In genomic region chr11:94701401-94702215, GRCm38 (mm10) we compare ENCODE assay signal across 14 mouse cellular contexts. TPM values are rescaled to one million over a fixed set of nuclear protein-coding genes. Genes with fewer than 3 reads are reported as not detected.
DNase-seq lines count a peak whose midpoint lies in the region; ATAC-seq lines count a peak whose summit lies in the region.
"Had no signal": no experiment of that assay in that cellular context is flagged by ENCODE, and none has a peak within 500 bp of the region (broad histone marks: within the 10 kb centered on the region; RNA-seq: fewer than 3 reads in every experiment).

No protein-coding gene starts in this region.

- 56% methylated on average over 27 of the region's 27 CpGs for WGBS in hindbrain, embryonic 12.5 days
- WGBS in hindbrain, embryonic 11.5 days, result 63% methylated on average over 27 of the region's 27 CpGs
- WGBS in midbrain, embryonic 12.5 days, result 65% methylated on average over 27 of the region's 27 CpGs
- 71% methylated on average over 27 of the region's 27 CpGs for WGBS in midbrain, embryonic 14.5 days
- 49% methylated on average over 27 of the region's 27 CpGs for WGBS in hindbrain, embryonic 16.5 days
- WGBS in neural tube, embryonic 15.5 days, result 43% methylated on average over 27 of the region's 27 CpGs
- 64% methylated on average over 27 of the region's 27 CpGs for WGBS in forebrain, embryonic 15.5 days

- no peak overlapping the region for H3K9ac ChIP-seq in hindbrain, embryonic 12.5 days
- no peak overlapping the region for H3K9ac ChIP-seq in hindbrain, embryonic 11.5 days (ENCODE audit: low read depth, low read length)
- no peak overlapping the region for H3K9ac ChIP-seq in midbrain, embryonic 12.5 days (replicated peaks)
- no peak overlapping the region for H3K9ac ChIP-seq in midbrain, embryonic 14.5 days (replicated peaks; ENCODE audit: low read length)
- H3K9ac ChIP-seq in hindbrain, embryonic 16.5 days (ENCODE audit: low read depth, low read length), result no peak overlapping the region
- 0 out of 2 replicates have a peak overlapping the region, but pooled peaks have one; percentile 7 for H3K9ac ChIP-seq in neural tube, embryonic 15.5 days (replicated peaks)
- no peak overlapping the region for H3K9ac ChIP-seq in forebrain, embryonic 15.5 days (replicated peaks)
- H3K9ac ChIP-seq: limb, embryonic 15.5 days had no signal

- no peak overlapping the region for H3K4me3 ChIP-seq in hindbrain, embryonic 12.5 days
- no peak overlapping the region for H3K4me3 ChIP-seq in hindbrain, embryonic 11.5 days (ENCODE audit: low read depth, low read length)
- no peak overlapping the region for H3K4me3 ChIP-seq in midbrain, embryonic 12.5 days
- no peak overlapping the region for H3K4me3 ChIP-seq in midbrain, embryonic 14.5 days (replicated peaks; ENCODE audit: low read depth, low read length)
- H3K4me3 ChIP-seq in hindbrain, embryonic 16.5 days (ENCODE audit: low read length), result no peak overlapping the region
- no peak overlapping the region for H3K4me3 ChIP-seq in neural tube, embryonic 15.5 days (replicated peaks)
- H3K4me3 ChIP-seq in forebrain, embryonic 15.5 days, result no peak overlapping the region
- H3K4me3 ChIP-seq: limb, embryonic 15.5 days had no signal

- no peaks in the 10 kb centered on the region for H3K36me3 ChIP-seq in hindbrain, embryonic 12.5 days
- H3K36me3 ChIP-seq in hindbrain, embryonic 11.5 days (ENCODE audit: control insufficient read depth, insufficient read depth, low read length), result no peaks in the 10 kb centered on the region
- no peaks in the 10 kb centered on the region for H3K36me3 ChIP-seq in midbrain, embryonic 12.5 days
- H3K36me3 ChIP-seq in midbrain, embryonic 14.5 days (ENCODE audit: control insufficient read depth, insufficient read depth, low read length), result no peaks in the 10 kb centered on the region
- H3K36me3 ChIP-seq in hindbrain, embryonic 16.5 days (ENCODE audit: control insufficient read depth, insufficient read depth, low read length), result no peaks in the 10 kb centered on the region
- H3K36me3 ChIP-seq in neural tube, embryonic 15.5 days, result no peaks in the 10 kb centered on the region
- H3K36me3 ChIP-seq in forebrain, embryonic 15.5 days, result no peaks in the 10 kb centered on the region
- H3K36me3 ChIP-seq: limb, embryonic 15.5 days had no signal

- peaks cover 16% of the 10 kb centered on the region for H3K4me1 ChIP-seq in hindbrain, embryonic 12.5 days
- no peaks in the 10 kb centered on the region; the same call in 1 of the 2 replicates for H3K4me1 ChIP-seq in hindbrain, embryonic 11.5 days (replicated peaks; ENCODE audit: control insufficient read depth, insufficient read depth, low read length)
- 0 out of 2 replicates have a peak, but pooled peaks cover 10% of the 10 kb centered on the region for H3K4me1 ChIP-seq in midbrain, embryonic 12.5 days
- H3K4me1 ChIP-seq in midbrain, embryonic 14.5 days (ENCODE audit: control insufficient read depth, insufficient read depth, low read length), result no peaks in the 10 kb centered on the region
- peaks cover 4% of the 10 kb centered on the region; the same call in 1 of the 2 replicates for H3K4me1 ChIP-seq in hindbrain, embryonic 16.5 days (ENCODE audit: control insufficient read depth, insufficient read depth, low read depth, low read length)
- peaks cover 9% of the 10 kb centered on the region for H3K4me1 ChIP-seq in neural tube, embryonic 15.5 days
- 0 out of 2 replicates have a peak, but pooled peaks cover 7% of the 10 kb centered on the region for H3K4me1 ChIP-seq in forebrain, embryonic 15.5 days

- no peaks in the 10 kb centered on the region for H3K9me3 ChIP-seq in hindbrain, embryonic 12.5 days (replicated peaks)
- H3K9me3 ChIP-seq in hindbrain, embryonic 11.5 days (ENCODE audit: control insufficient read depth, low read length), result no peaks in the 10 kb centered on the region
- H3K9me3 ChIP-seq in midbrain, embryonic 12.5 days, result no peaks in the 10 kb centered on the region
- H3K9me3 ChIP-seq in midbrain, embryonic 14.5 days (ENCODE audit: control insufficient read depth, low read length), result no peaks in the 10 kb centered on the region
- no peaks in the 10 kb centered on the region for H3K9me3 ChIP-seq in hindbrain, embryonic 16.5 days (ENCODE audit: control insufficient read depth, low read length)
- H3K9me3 ChIP-seq in neural tube, embryonic 15.5 days (replicated peaks), result no peaks in the 10 kb centered on the region
- H3K9me3 ChIP-seq in forebrain, embryonic 15.5 days, result no peaks in the 10 kb centered on the region
- H3K9me3 ChIP-seq: limb, embryonic 15.5 days had no signal

- no peak for DNase-seq in hindbrain, embryonic 11.5 days (ENCODE audit: low spot score)
- DNase-seq in midbrain, embryonic 14.5 days, result no peak
- DNase-seq in Muller cell, postnatal 12 days (ENCODE audit: inconsistent ontology term), result no peak
- DNase-seq: heart, adult 18-20 months had no signal

- ATAC-seq in hindbrain, embryonic 12.5 days (ENCODE audit: low FRiP score), result no peak
- no peak for ATAC-seq in hindbrain, embryonic 11.5 days (ENCODE audit: low FRiP score)
- no peak for ATAC-seq in midbrain, embryonic 12.5 days (ENCODE audit: low FRiP score, low read depth)
- ATAC-seq in midbrain, embryonic 14.5 days (ENCODE audit: low FRiP score, low TSS enrichment), result no peak
- ATAC-seq in hindbrain, embryonic 16.5 days, result no peak
- no peak for ATAC-seq in neural tube, embryonic 15.5 days (ENCODE audit: low FRiP score)
- ATAC-seq in forebrain, embryonic 15.5 days (replicated peaks), result no peak
- ATAC-seq: CD4-positive, CD25-positive, alpha-beta regulatory T cell, adult 4 months; inflammation-experienced regulatory T-cells, adult 6 months had no signal

- no peaks in the 10 kb centered on the region for H3K27me3 ChIP-seq in hindbrain, embryonic 12.5 days
- no peaks in the 10 kb centered on the region for H3K27me3 ChIP-seq in hindbrain, embryonic 11.5 days (ENCODE audit: control insufficient read depth, insufficient read depth, low read length)
- H3K27me3 ChIP-seq in midbrain, embryonic 12.5 days, result no peaks in the 10 kb centered on the region
- no peaks in the 10 kb centered on the region for H3K27me3 ChIP-seq in midbrain, embryonic 14.5 days (ENCODE audit: control insufficient read depth, insufficient read depth, low read length)
- H3K27me3 ChIP-seq in hindbrain, embryonic 16.5 days (replicated peaks; ENCODE audit: control insufficient read depth, insufficient read depth, low read length), result no peaks in the 10 kb centered on the region
- H3K27me3 ChIP-seq in neural tube, embryonic 15.5 days (replicated peaks), result no peaks in the 10 kb centered on the region
- no peaks in the 10 kb centered on the region for H3K27me3 ChIP-seq in forebrain, embryonic 15.5 days

- H3K27ac ChIP-seq in hindbrain, embryonic 12.5 days, result no peak overlapping the region
- H3K27ac ChIP-seq in hindbrain, embryonic 11.5 days (ENCODE audit: low read depth, low read length), result no peak overlapping the region
- no peak overlapping the region for H3K27ac ChIP-seq in midbrain, embryonic 12.5 days (replicated peaks)
- no peak overlapping the region for H3K27ac ChIP-seq in midbrain, embryonic 14.5 days (replicated peaks; ENCODE audit: low read depth, low read length)
- no peak overlapping the region for H3K27ac ChIP-seq in hindbrain, embryonic 16.5 days (ENCODE audit: low read depth, low read length)
- H3K27ac ChIP-seq in neural tube, embryonic 15.5 days (replicated peaks), result no peak overlapping the region
- H3K27ac ChIP-seq in forebrain, embryonic 15.5 days (replicated peaks), result no peak overlapping the region
- H3K27ac ChIP-seq: limb, embryonic 15.5 days had no signal

- H3K4me2 ChIP-seq in hindbrain, embryonic 12.5 days (replicated peaks), result 0 out of 2 replicates have a peak overlapping the region, but pooled peaks have one; percentile 8
- no peak overlapping the region for H3K4me2 ChIP-seq in hindbrain, embryonic 11.5 days (replicated peaks; ENCODE audit: low read depth, low read length)
- H3K4me2 ChIP-seq in midbrain, embryonic 12.5 days (replicated peaks), result 0 out of 2 replicates have a peak overlapping the region, but pooled peaks have one; percentile 2
- no peak overlapping the region for H3K4me2 ChIP-seq in midbrain, embryonic 14.5 days (ENCODE audit: low read length)
- peak overlapping the region; percentile 16; the same call in 1 of the 2 replicates for H3K4me2 ChIP-seq in hindbrain, embryonic 16.5 days (ENCODE audit: low read length)
- H3K4me2 ChIP-seq in neural tube, embryonic 15.5 days, result peak overlapping the region; percentile 29
- no peak overlapping the region for H3K4me2 ChIP-seq in forebrain, embryonic 15.5 days (replicated peaks)
- H3K4me2 ChIP-seq: limb, embryonic 15.5 days had no signal

RNA-seq across cellular contexts. Expression of gene Gm11541, which starts 2.7 kb away (rescaled TPM):
- 0.12 TPM in 1 of 2 replicates, not detected in the other for polyA plus RNA-seq in hindbrain, embryonic 12.5 days (2016; fragmentation: Nextera tagmentation; extraction: Ambion mirVana)
- 0.11 and 0.12 TPM in 2 replicates for polyA plus RNA-seq in hindbrain, embryonic 11.5 days (2014; fragmentation: Nextera tagmentation; extraction: Ambion mirVana)
- not detected in 2 replicates for polyA plus RNA-seq in midbrain, embryonic 12.5 days (2016; fragmentation: Nextera tagmentation; extraction: Ambion mirVana)
- polyA plus RNA-seq in midbrain, embryonic 14.5 days (2014; fragmentation: Nextera tagmentation; extraction: Ambion mirVana), result not detected in 2 replicates
- 0.27 and 0.35 TPM in 2 replicates for polyA plus RNA-seq in hindbrain, embryonic 16.5 days (2015; fragmentation: Nextera tagmentation; extraction: Ambion mirVana)
- 0.24 TPM in 1 of 2 replicates, not detected in the other for polyA plus RNA-seq in neural tube, embryonic 15.5 days (2015; fragmentation: Nextera tagmentation; extraction: Ambion mirVana)
- polyA plus RNA-seq in forebrain, embryonic 15.5 days (2015; fragmentation: Nextera tagmentation; extraction: Ambion mirVana), result not detected in 2 replicates
- polyA plus RNA-seq: CD4-positive, CD25-positive, alpha-beta regulatory T cell, adult 4 months; forebrain, embryonic 11.5 days; inflammation-experienced regulatory T-cells, adult 6 months; urinary bladder, adult 2 months had no signal

RNA-seq across cellular contexts. Expression of gene Xylt2, which starts 24.3 kb away (rescaled TPM):
- 19.4 and 20.3 TPM in 2 replicates for polyA plus RNA-seq in hindbrain, embryonic 12.5 days (2016; fragmentation: Nextera tagmentation; extraction: Ambion mirVana)
- polyA plus RNA-seq in hindbrain, embryonic 11.5 days (2014; fragmentation: Nextera tagmentation; extraction: Ambion mirVana), result 8.9 and 9.6 TPM in 2 replicates
- 17.2 and 18.8 TPM in 2 replicates for polyA plus RNA-seq in midbrain, embryonic 12.5 days (2016; fragmentation: Nextera tagmentation; extraction: Ambion mirVana)
- polyA plus RNA-seq in midbrain, embryonic 14.5 days (2014; fragmentation: Nextera tagmentation; extraction: Ambion mirVana), result 11.0 and 13.0 TPM in 2 replicates
- polyA plus RNA-seq in hindbrain, embryonic 16.5 days (2015; fragmentation: Nextera tagmentation; extraction: Ambion mirVana), result 13.0 and 14.4 TPM in 2 replicates
- 15.4 and 16.8 TPM in 2 replicates for polyA plus RNA-seq in neural tube, embryonic 15.5 days (2015; fragmentation: Nextera tagmentation; extraction: Ambion mirVana)
- 9.3 and 11.7 TPM in 2 replicates for polyA plus RNA-seq in forebrain, embryonic 15.5 days (2015; fragmentation: Nextera tagmentation; extraction: Ambion mirVana)

RNA-seq across cellular contexts. Expression of gene Cdc34b, which starts 40.0 kb away (rescaled TPM):
- polyA plus RNA-seq in hindbrain, embryonic 12.5 days (2016; fragmentation: Nextera tagmentation; extraction: Ambion mirVana), result 0.23 and 0.38 TPM in 2 replicates
- polyA plus RNA-seq in hindbrain, embryonic 11.5 days (2014; fragmentation: Nextera tagmentation; extraction: Ambion mirVana), result 0.17 and 0.19 TPM in 2 replicates
- polyA plus RNA-seq in midbrain, embryonic 12.5 days (2016; fragmentation: Nextera tagmentation; extraction: Ambion mirVana), result 0.15 and 0.20 TPM in 2 replicates
- 0.24 TPM in 1 of 2 replicates, not detected in the other for polyA plus RNA-seq in midbrain, embryonic 14.5 days (2014; fragmentation: Nextera tagmentation; extraction: Ambion mirVana)
- polyA plus RNA-seq in hindbrain, embryonic 16.5 days (2015; fragmentation: Nextera tagmentation; extraction: Ambion mirVana), result 0.26 TPM in 1 of 2 replicates, not detected in the other
- polyA plus RNA-seq in neural tube, embryonic 15.5 days (2015; fragmentation: Nextera tagmentation; extraction: Ambion mirVana), result not detected in 2 replicates
- 0.15 TPM in 1 of 2 replicates, not detected in the other for polyA plus RNA-seq in forebrain, embryonic 15.5 days (2015; fragmentation: Nextera tagmentation; extraction: Ambion mirVana)
- polyA plus RNA-seq: CD4-positive, CD25-positive, alpha-beta regulatory T cell, adult 4 months; forebrain, embryonic 11.5 days; limb, embryonic 15.5 days had no signal

RNA-seq across cellular contexts. Expression of gene Eme1, which starts 47.8 kb away (rescaled TPM):
- 20.8 and 21.3 TPM in 2 replicates for polyA plus RNA-seq in hindbrain, embryonic 12.5 days (2016; fragmentation: Nextera tagmentation; extraction: Ambion mirVana)
- polyA plus RNA-seq in hindbrain, embryonic 11.5 days (2014; fragmentation: Nextera tagmentation; extraction: Ambion mirVana), result 33.9 and 37.4 TPM in 2 replicates
- polyA plus RNA-seq in midbrain, embryonic 12.5 days (2016; fragmentation: Nextera tagmentation; extraction: Ambion mirVana), result 32.9 and 33.5 TPM in 2 replicates
- 2.2 and 4.4 TPM in 2 replicates for polyA plus RNA-seq in midbrain, embryonic 14.5 days (2014; fragmentation: Nextera tagmentation; extraction: Ambion mirVana)
- 3.5 and 4.4 TPM in 2 replicates for polyA plus RNA-seq in hindbrain, embryonic 16.5 days (2015; fragmentation: Nextera tagmentation; extraction: Ambion mirVana)
- polyA plus RNA-seq in neural tube, embryonic 15.5 days (2015; fragmentation: Nextera tagmentation; extraction: Ambion mirVana), result 2.3 and 5.3 TPM in 2 replicates
- 9.7 and 11.2 TPM in 2 replicates for polyA plus RNA-seq in forebrain, embryonic 15.5 days (2015; fragmentation: Nextera tagmentation; extraction: Ambion mirVana)

RNA-seq across cellular contexts. Expression of gene Mrpl27, which starts 48.0 kb away (rescaled TPM):
- polyA plus RNA-seq in hindbrain, embryonic 12.5 days (2016; fragmentation: Nextera tagmentation; extraction: Ambion mirVana), result 126 and 131 TPM in 2 replicates
- polyA plus RNA-seq in hindbrain, embryonic 11.5 days (2014; fragmentation: Nextera tagmentation; extraction: Ambion mirVana), result 130 and 139 TPM in 2 replicates
- polyA plus RNA-seq in midbrain, embryonic 12.5 days (2016; fragmentation: Nextera tagmentation; extraction: Ambion mirVana), result 130 and 131 TPM in 2 replicates
- 115 and 131 TPM in 2 replicates for polyA plus RNA-seq in midbrain, embryonic 14.5 days (2014; fragmentation: Nextera tagmentation; extraction: Ambion mirVana)
- polyA plus RNA-seq in hindbrain, embryonic 16.5 days (2015; fragmentation: Nextera tagmentation; extraction: Ambion mirVana), result 141 and 157 TPM in 2 replicates
- polyA plus RNA-seq in neural tube, embryonic 15.5 days (2015; fragmentation: Nextera tagmentation; extraction: Ambion mirVana), result 146 and 154 TPM in 2 replicates
- 123 and 127 TPM in 2 replicates for polyA plus RNA-seq in forebrain, embryonic 15.5 days (2015; fragmentation: Nextera tagmentation; extraction: Ambion mirVana)

Comparison
In these comparisons a context has a peak if more than half of its experiments do, and no peak if none do; other contexts are left out.
1. H3K4me2 ChIP-seq: peak in hindbrain, embryonic 12.5 days (single experiment), midbrain, embryonic 12.5 days (single experiment), hindbrain, embryonic 16.5 days (single experiment) and neural tube, embryonic 15.5 days (single experiment); none in hindbrain, embryonic 11.5 days (single experiment), midbrain, embryonic 14.5 days (single experiment) and forebrain, embryonic 15.5 days (single experiment).